Mouse (Mus musculus) ES-E14 (cell line): ENCODE results near the gene Mapkapk3.

Experiments used
- CHD2 ChIP-seq: IDR thresholded peaks from 2 replicates; pipeline ENCODE4 v1.6.1; 2014; ENCODE audit warnings: mild to moderate bottlenecking, low read depth, low read length, inconsistent platforms
- HCFC1 ChIP-seq: IDR thresholded peaks from 2 replicates; pipeline ENCODE4 v1.6.1; 2012; ENCODE audit warnings: low read length, inconsistent platforms, borderline replicate concordance; ENCODE audit not compliant: insufficient read depth
- ZC3H11A ChIP-seq: IDR thresholded peaks from 2 replicates; pipeline ENCODE4 v1.6.1; 2012; ENCODE audit warnings: low read depth, mild to moderate bottlenecking, inconsistent platforms, low read length, borderline replicate concordance

GRCm38 (mm10) chr9:107299783-107300182 lies 10.1 kb upstream of the Mapkapk3 start:
- TF ChIP-seq CHD2 (no peak), ZC3H11A (no peak), HCFC1 (no peak)
